Mouse (Mus musculus) CH12.LX (cell line): ENCODE data around the gene Tmod3. TPM values are rescaled to one million over a fixed set of nuclear protein-coding genes. Genes with fewer than 3 reads are reported as not detected.
"Not testable (repeated sequence)": the region's sequence is repeated elsewhere in the genome, so short reads cannot be mapped to it uniquely, and the experiment has no call there.

Source experiments
- DNase-seq: peaks from one replicate; pipeline ENCODE4 v3.0.0-alpha.2; 2013; ENCODE audit errors: extremely low read depth
- H3K27ac ChIP-seq: 2 replicates; pipeline ENCODE4 v1.5.1; 2012; ENCODE audit warnings: low read depth, mild to moderate bottlenecking, control low read depth, moderate library complexity; ENCODE audit not compliant: insufficient read depth
- H3K27me3 ChIP-seq: replicated peaks from 2 replicates; pipeline ENCODE3; 2012; ENCODE audit warnings: inconsistent platforms
- H3K36me3 ChIP-seq, 2 experiments: replicated peaks in 1 of 2; 2 replicates each; pipeline versions ENCODE3 to v1.6.1; 2012; ENCODE audit warnings: inconsistent platforms in 1 of 2, low read length in 1 of 2, mild to moderate bottlenecking in 1 of 2, mixed read lengths in 1 of 2, moderate library complexity in 1 of 2; ENCODE audit not compliant: control insufficient read depth in 1 of 2, insufficient read depth in 1 of 2
- H3K4me1 ChIP-seq, 2 experiments: 2 replicates each; pipeline ENCODE4 v1.6.1; 2012; ENCODE audit warnings: inconsistent platforms in 1 of 2, moderate library complexity in 1 of 2; ENCODE audit not compliant: insufficient read depth in 2 of 2, control insufficient read depth in 1 of 2
- H3K4me2 ChIP-seq: 2 replicates; pipeline ENCODE4 v1.6.1; 2012; ENCODE audit warnings: low read depth, mild to moderate bottlenecking, control low read depth; ENCODE audit not compliant: poor library complexity, insufficient read depth, severe bottlenecking
- H3K4me3 ChIP-seq, 3 experiments: fragments of 150-350 bp in 1 of 3; sonication (generic) in 1 of 3; replicated peaks in 1 of 3; 2 replicates each; pipeline versions ENCODE3 to v1.5.1; 2011 to 2012; ENCODE audit warnings: low read depth in 2 of 3, low read length in 2 of 3, mild to moderate bottlenecking in 2 of 3, moderate library complexity in 2 of 3, control low read depth in 1 of 3, improper control_type of control experiment in 1 of 3, inconsistent platforms in 1 of 3, mixed read lengths in 1 of 3; ENCODE audit not compliant: poor library complexity in 1 of 3
- H3K79me2 ChIP-seq: replicated peaks from 2 replicates; pipeline ENCODE4 v1.6.1; 2012; ENCODE audit warnings: mild to moderate bottlenecking, moderate library complexity; ENCODE audit not compliant: control insufficient read depth, poor library complexity, insufficient read depth, severe bottlenecking; ENCODE audit errors: extremely low read depth
- H3K9ac ChIP-seq: 2 replicates; pipeline ENCODE4 v1.6.1; 2012; ENCODE audit warnings: low read depth, mild to moderate bottlenecking, control low read depth, moderate library complexity; ENCODE audit not compliant: insufficient read depth
- H3K9me3 ChIP-seq: replicated peaks from 2 replicates; pipeline ENCODE3; 2012; ENCODE audit warnings: low read length, inconsistent platforms, mixed read lengths
- BHLHE40 ChIP-seq: IDR thresholded peaks from 2 replicates; pipeline ENCODE4 v1.6.1; 2011; ENCODE audit warnings: mild to moderate bottlenecking, low read depth, low read length, improper control_type of control experiment
- CHD1 ChIP-seq: IDR thresholded peaks from 2 replicates; pipeline ENCODE4 v1.6.1; 2012; ENCODE audit warnings: low read depth, low read length, improper control_type of control experiment, inconsistent platforms
- GABPA ChIP-seq: IDR thresholded peaks from 2 replicates; pipeline ENCODE4 v1.6.1; 2012; ENCODE audit warnings: low read depth, low read length, improper control_type of control experiment, inconsistent platforms; ENCODE audit not compliant: insufficient replicate concordance
- KAT2A ChIP-seq: IDR thresholded peaks from 2 replicates; pipeline ENCODE4 v1.6.1; 2012; ENCODE audit warnings: low read length, improper control_type of control experiment, inconsistent platforms; ENCODE audit not compliant: insufficient replicate concordance
- MYC ChIP-seq: IDR thresholded peaks from 2 replicates; pipeline ENCODE4 v1.6.1; 2011; ENCODE audit warnings: low read depth, mild to moderate bottlenecking, improper control_type of control experiment, low read length
- NRF1 ChIP-seq: IDR thresholded peaks from 2 replicates; pipeline ENCODE4 v1.6.1; 2014; ENCODE audit warnings: low read depth, mild to moderate bottlenecking, inconsistent platforms, low read length, improper control_type of control experiment, moderate library complexity
- RCOR1 ChIP-seq: conservative IDR thresholded peaks from 2 replicates; pipeline ENCODE4 v1.6.1; 2012; ENCODE audit warnings: low read depth, mild to moderate bottlenecking, inconsistent platforms, low read length, improper control_type of control experiment
- TBP ChIP-seq: conservative IDR thresholded peaks from 2 replicates; pipeline ENCODE4 v1.6.1; 2011; ENCODE audit warnings: low read depth, low read length, improper control_type of control experiment
- TCF12 ChIP-seq: IDR thresholded peaks from 2 replicates; pipeline ENCODE4 v1.6.1; 2014; ENCODE audit warnings: low read depth, mild to moderate bottlenecking, inconsistent platforms, low read length, improper control_type of control experiment
- dilution Hi-C: fragments of 300-500 bp; cut with MboI; formaldehyde crosslinking; loops from 2 replicates; pipeline ENCODE4 v1.14.3; 2020; ENCODE audit warnings: low sequenced_read_pairs; ENCODE audit not compliant: extremely low pct_unique_long_range_greater_than_20kb, extremely low pct_ligation_motif_present
- in situ Hi-C: fragments of 300-500 bp; cut with MboI; formaldehyde crosslinking; loops from 3 replicates; pipeline ENCODE4 v1.14.3; 2019; ENCODE audit warnings: low sequenced_read_pairs, low pct_ligation_motif_present, low pct_unique_long_range_greater_than_20kb, mixed read lengths
- polyA plus RNA-seq: library from polyadenylated mRNA; unstranded; fragments of >175 nt; gene quantifications from 2 replicates; pipeline ENCODE4 v1.2.1, GENCODE M21; 2012; ENCODE audit warnings: low read depth; ENCODE audit not compliant: insufficient read length
- total RNA-seq, 2 experiments: library from RNA; depleted of rRNA; stranded (reverse); fragments of 300-350 nt in 1 of 2; fragments of >200 nt in 1 of 2; gene quantifications; 2 replicates each; pipeline ENCODE4 v1.2.3; 2012 to 2014

Gene Tmod3
- total and polyA plus RNA-seq, 3 experiments = 40.5 to 71.0 (median 52.0) TPM

DNA sequence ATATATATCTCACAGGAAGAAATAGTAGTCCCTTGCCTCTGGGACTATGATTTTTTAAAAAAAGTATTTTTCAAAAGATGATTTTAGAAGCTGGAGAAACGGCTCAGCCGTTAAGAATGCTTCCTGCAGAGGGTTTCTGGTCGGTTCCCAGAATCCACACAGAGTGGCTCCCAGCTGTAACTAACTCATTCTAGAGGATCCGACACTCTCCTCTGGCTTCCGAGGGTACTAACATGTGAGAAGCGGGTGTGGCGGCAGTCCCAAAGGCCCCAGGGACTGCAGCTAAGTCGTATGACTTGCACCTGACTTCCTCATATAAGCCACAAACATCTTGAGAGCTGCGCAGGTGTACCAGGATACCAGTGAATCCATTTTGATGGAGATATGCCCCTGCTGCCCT is 26.5 kb downstream of the Tmod3 start:
- H3K9me3 ChIP-seq, in situ Hi-C loops, H3K4me2 ChIP-seq, H3K4me3 ChIP-seq, H3K9ac ChIP-seq, H3K27me3 ChIP-seq, DNase-seq, H3K79me2 ChIP-seq, H3K27ac ChIP-seq, dilution Hi-C loops: not testable (repeated sequence)
- H3K4me1 ChIP-seq = peaks cover 0 to 22% of the 10 kb centered on the region in 2 experiments; a peak in 2 of 4 replicates
- 0 out of 2 replicates have a peak, but pooled peaks have one; percentile 33 for TF ChIP-seq BHLHE40
- peaks cover 15 to 53% of the 10 kb centered on the region in 2 experiments for H3K36me3 ChIP-seq

DNA sequence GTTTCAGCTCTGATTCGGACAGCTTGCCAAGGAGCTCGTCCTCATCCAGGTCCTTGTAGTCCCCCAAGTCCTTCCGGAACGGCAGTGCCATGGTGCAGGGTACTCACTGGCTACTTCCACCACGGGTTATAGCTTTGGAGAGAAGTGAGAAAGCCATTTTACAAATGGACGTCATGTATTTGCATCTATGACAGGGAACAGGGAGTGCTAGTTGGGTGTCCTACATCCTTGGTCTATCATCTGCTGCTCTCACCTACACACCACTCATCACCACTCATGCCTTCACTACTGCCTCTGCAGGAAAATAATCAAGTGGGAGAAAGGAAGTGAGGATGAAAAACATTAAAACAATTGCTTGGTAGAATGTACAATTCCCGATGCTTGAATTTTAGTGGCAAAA is 27.0 kb downstream of the Tmod3 start:
- dilution Hi-C loops = no loop called here
- no peak for DNase-seq
- H3K4me1 ChIP-seq = peaks cover 0 to 24% of the 10 kb centered on the region in 2 experiments; a peak in 2 of 4 replicates
- H3K9ac ChIP-seq = no peak overlapping the region
- H3K4me3 ChIP-seq = no peak overlapping the region
- H3K27me3 ChIP-seq = no peaks in the 10 kb centered on the region
- H3K4me2 ChIP-seq = no peak overlapping the region
- peaks cover 15 to 58% of the 10 kb centered on the region in 2 experiments for H3K36me3 ChIP-seq
- H3K27ac ChIP-seq = no peak overlapping the region
- H3K79me2 ChIP-seq = no peaks in the 10 kb centered on the region; the same call in none of the 2 replicates
- no peak for TF ChIP-seq KAT2A
- TF ChIP-seq BHLHE40 = no peak
- peaks cover 2% of the 10 kb centered on the region for H3K9me3 ChIP-seq
- in situ Hi-C loops = no loop called here

DNA sequence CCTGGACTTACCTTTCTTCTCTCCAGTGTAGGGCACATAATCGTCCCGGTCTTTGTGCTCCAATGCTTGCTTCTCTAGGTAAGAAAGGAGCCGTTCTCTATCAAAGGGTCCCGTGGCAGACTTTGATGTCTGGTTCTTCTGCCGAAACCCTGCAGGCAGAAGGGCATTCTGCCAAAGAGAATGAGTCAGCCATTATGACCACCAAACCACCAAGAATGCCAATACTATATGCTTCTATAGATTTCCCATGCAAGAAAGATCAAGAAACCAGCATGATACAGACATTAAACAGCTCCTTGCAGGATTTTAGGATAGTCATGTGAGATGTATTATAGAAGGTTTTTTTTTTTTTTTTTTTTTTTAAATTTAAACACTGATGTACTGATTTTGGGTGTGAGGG is 30.1 kb downstream of the Tmod3 start:
- Histone ChIP-seq H3K27ac (no peak overlapping the region), H3K9ac (no peak overlapping the region), H3K4me1 (peaks cover 0 to 22% of the 10 kb centered on the region in 2 experiments; a peak in 2 of 4 replicates), H3K9me3 (peaks cover 2% of the 10 kb centered on the region), H3K27me3 (no peaks in the 10 kb centered on the region), H3K36me3 (peaks cover 15 to 54% of the 10 kb centered on the region in 2 experiments), H3K4me2 (no peak overlapping the region), H3K79me2 (no peaks in the 10 kb centered on the region; the same call in 1 of the 2 replicates), H3K4me3 (no peak overlapping the region)
- in situ Hi-C loops (no loop called here), dilution Hi-C loops (no loop called here)
- DNase-seq = no peak
- TF ChIP-seq GABPA (no peak), CHD1 (no peak), MYC (no peak), KAT2A (no peak), TCF12 (no peak), TBP (no peak), RCOR1 (no peak), NRF1 (no peak)
